19 mouse cellular contexts compared by ENCODE assay signal in the genomic region with DNA sequence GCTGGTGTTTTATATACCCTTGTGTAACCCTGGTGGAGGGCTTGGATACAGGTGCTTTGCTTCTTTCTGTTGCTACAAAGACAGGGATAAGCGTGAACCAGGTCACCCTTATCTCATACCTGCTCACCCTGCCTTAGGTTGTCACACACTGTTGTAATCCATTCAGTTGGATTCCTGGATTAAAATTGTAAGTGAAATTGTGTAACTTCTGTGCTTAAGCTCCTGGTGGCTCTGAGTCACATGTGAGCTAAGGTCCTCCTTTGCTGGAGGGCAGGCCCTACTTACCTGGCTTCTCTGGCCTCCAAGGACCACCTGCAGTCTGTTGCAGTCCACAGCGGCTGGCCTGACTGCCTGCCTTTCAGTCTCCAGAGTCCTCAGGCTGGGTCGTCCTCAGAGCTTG.
DNase-seq lines count a peak whose midpoint lies in the region; ATAC-seq lines count a peak whose summit lies in the region.
"Had no signal": no experiment of that assay in that cellular context is flagged by ENCODE, and none has a peak within 500 bp of the region (broad histone marks: within the 10 kb centered on the region; RNA-seq: fewer than 3 reads in every experiment).

No protein-coding gene starts in this region.

- DNase-seq in forebrain, embryonic 14.5 days (ENCODE audit: low spot score): no peak
- DNase-seq in forebrain, embryonic 10.5 days (ENCODE audit: extremely low spot score, low spot score): no peak
- DNase-seq in liver, embryonic 11.5 days (ENCODE audit: low spot score): no peak
- no peak for DNase-seq in kidney, adult 11 months
- DNase-seq: adrenal gland, postnatal 14 days; cerebellum, adult 9-11 months; gastrocnemius, postnatal 25 days; kidney, adult 2 months; kidney, postnatal 10 days; left cerebral cortex, postnatal 4 days; right cerebral cortex, postnatal 25 days had no signal

- H3K36me3 ChIP-seq in forebrain, embryonic 14.5 days (ENCODE audit: control insufficient read depth, insufficient read depth, low read length): no peaks in the 10 kb centered on the region
- no peaks in the 10 kb centered on the region for H3K36me3 ChIP-seq in forebrain, embryonic 10.5 days (replicated peaks)
- H3K36me3 ChIP-seq in liver, embryonic 15.5 days (replicated peaks): no peaks in the 10 kb centered on the region
- no peaks in the 10 kb centered on the region for H3K36me3 ChIP-seq in liver, embryonic 11.5 days (ENCODE audit: control insufficient read depth, insufficient read depth, low read length)
- no peaks in the 10 kb centered on the region for H3K36me3 ChIP-seq in embryonic facial prominence, embryonic 13.5 days
- H3K36me3 ChIP-seq in stomach, embryonic 14.5 days (ENCODE audit: control insufficient read depth, insufficient read depth, low read length): no peaks in the 10 kb centered on the region
- H3K36me3 ChIP-seq: stomach, embryonic 15.5 days had no signal

- peaks cover 22% of the 10 kb centered on the region for H3K4me1 ChIP-seq in forebrain, embryonic 14.5 days (ENCODE audit: control insufficient read depth, insufficient read depth, low read length)
- peaks cover 69% of the 10 kb centered on the region for H3K4me1 ChIP-seq in forebrain, embryonic 10.5 days
- H3K4me1 ChIP-seq in liver, embryonic 15.5 days (replicated peaks): peaks cover 31% of the 10 kb centered on the region
- peaks cover 27% of the 10 kb centered on the region for H3K4me1 ChIP-seq in liver, embryonic 11.5 days (replicated peaks; ENCODE audit: control insufficient read depth, insufficient read depth, low read length)
- peaks cover 57% of the 10 kb centered on the region for H3K4me1 ChIP-seq in embryonic facial prominence, embryonic 13.5 days
- H3K4me1 ChIP-seq in stomach, embryonic 14.5 days (ENCODE audit: control insufficient read depth, insufficient read depth, low read length): peaks cover 15% of the 10 kb centered on the region; the same call in 1 of the 2 replicates

- no peak overlapping the region for H3K9ac ChIP-seq in forebrain, embryonic 14.5 days (ENCODE audit: low read length)
- no peak overlapping the region for H3K9ac ChIP-seq in liver, embryonic 15.5 days
- no peak overlapping the region for H3K9ac ChIP-seq in liver, embryonic 11.5 days (ENCODE audit: low read depth, low read length)
- H3K9ac ChIP-seq in embryonic facial prominence, embryonic 13.5 days: no peak overlapping the region
- no peak overlapping the region for H3K9ac ChIP-seq in stomach, embryonic 14.5 days (replicated peaks; ENCODE audit: low read depth, low read length)
- H3K9ac ChIP-seq: liver, embryonic 14.5 days; stomach, embryonic 15.5 days had no signal

- H3K27me3 ChIP-seq in forebrain, embryonic 14.5 days (replicated peaks; ENCODE audit: control insufficient read depth, insufficient read depth, low read length): no peaks in the 10 kb centered on the region; the same call in 1 of the 2 replicates
- H3K27me3 ChIP-seq in forebrain, embryonic 10.5 days (ENCODE audit: poor library complexity, severe bottlenecking): peaks cover 32% of the 10 kb centered on the region
- no peaks in the 10 kb centered on the region for H3K27me3 ChIP-seq in liver, embryonic 15.5 days
- H3K27me3 ChIP-seq in liver, embryonic 11.5 days (replicated peaks; ENCODE audit: control insufficient read depth, insufficient read depth, low read length): no peaks in the 10 kb centered on the region
- H3K27me3 ChIP-seq in embryonic facial prominence, embryonic 13.5 days: no peaks in the 10 kb centered on the region
- no peaks in the 10 kb centered on the region for H3K27me3 ChIP-seq in stomach, embryonic 14.5 days (ENCODE audit: control insufficient read depth, insufficient read depth, low read length)
- H3K27me3 ChIP-seq: stomach, embryonic 15.5 days had no signal

- no peak overlapping the region for H3K4me2 ChIP-seq in forebrain, embryonic 14.5 days (ENCODE audit: low read length)
- H3K4me2 ChIP-seq in liver, embryonic 15.5 days: no peak overlapping the region
- H3K4me2 ChIP-seq in liver, embryonic 11.5 days: no peak overlapping the region
- H3K4me2 ChIP-seq in embryonic facial prominence, embryonic 13.5 days: no peak overlapping the region
- H3K4me2 ChIP-seq in stomach, embryonic 14.5 days (replicated peaks; ENCODE audit: low read depth, low read length): no peak overlapping the region
- H3K4me2 ChIP-seq: stomach, embryonic 15.5 days had no signal

- WGBS in forebrain, embryonic 14.5 days: 53% methylated on average over 3 of the region's 3 CpGs
- 41% methylated on average over 3 of the region's 3 CpGs for WGBS in forebrain, embryonic 10.5 days
- WGBS in liver, embryonic 15.5 days (ENCODE audit: insufficient replicate concordance): 58% methylated on average over 3 of the region's 3 CpGs
- 73% methylated on average over 3 of the region's 3 CpGs for WGBS in liver, embryonic 11.5 days
- WGBS in embryonic facial prominence, embryonic 13.5 days: 86% methylated on average over 3 of the region's 3 CpGs
- 84% methylated on average over 3 of the region's 3 CpGs for WGBS in stomach, embryonic 14.5 days

- H3K9me3 ChIP-seq in forebrain, embryonic 14.5 days (replicated peaks; ENCODE audit: control insufficient read depth, low read length): no peaks in the 10 kb centered on the region
- no peaks in the 10 kb centered on the region for H3K9me3 ChIP-seq in forebrain, embryonic 10.5 days
- H3K9me3 ChIP-seq in liver, embryonic 15.5 days (replicated peaks): no peaks in the 10 kb centered on the region
- no peaks in the 10 kb centered on the region for H3K9me3 ChIP-seq in liver, embryonic 11.5 days (ENCODE audit: control insufficient read depth, low read length)
- H3K9me3 ChIP-seq in embryonic facial prominence, embryonic 13.5 days: no peaks in the 10 kb centered on the region
- no peaks in the 10 kb centered on the region for H3K9me3 ChIP-seq in stomach, embryonic 14.5 days (ENCODE audit: control insufficient read depth, low read depth, low read length)
- H3K9me3 ChIP-seq: G1E; stomach, embryonic 15.5 days had no signal

- no peak overlapping the region for H3K27ac ChIP-seq in forebrain, embryonic 14.5 days (ENCODE audit: low read depth, low read length)
- H3K27ac ChIP-seq in forebrain, embryonic 10.5 days: no peak overlapping the region; the same call in 1 of the 2 replicates
- H3K27ac ChIP-seq in liver, embryonic 15.5 days (replicated peaks): peak overlapping the region; percentile 51; the same call in 1 of the 2 replicates
- H3K27ac ChIP-seq in liver, embryonic 11.5 days (ENCODE audit: low read depth, low read length): no peak overlapping the region
- 0 out of 2 replicates have a peak overlapping the region, but pooled peaks have one; percentile 28 for H3K27ac ChIP-seq in embryonic facial prominence, embryonic 13.5 days
- H3K27ac ChIP-seq in stomach, embryonic 14.5 days (ENCODE audit: low read length): peak overlapping the region; percentile 27; the same call in 1 of the 2 replicates
- H3K27ac ChIP-seq: liver, embryonic 14.5 days; stomach, embryonic 15.5 days had no signal

- 0 out of 2 replicates have a peak, but pooled peaks have one; percentile 7 for ATAC-seq in forebrain, embryonic 14.5 days
- ATAC-seq in liver, embryonic 15.5 days (ENCODE audit: insufficient read depth): no peak
- no peak for ATAC-seq in liver, embryonic 11.5 days (replicated peaks; ENCODE audit: low FRiP score)
- ATAC-seq in embryonic facial prominence, embryonic 13.5 days (ENCODE audit: insufficient number of reproducible peaks, insufficient read depth, low FRiP score, low TSS enrichment, low read depth): no peak
- ATAC-seq in stomach, embryonic 14.5 days (ENCODE audit: insufficient number of reproducible peaks, insufficient read depth, low FRiP score, low read depth): no peak
- ATAC-seq: activated CD4-positive, CD25-positive, alpha-beta regulatory T cell, adult 4 months; midbrain, embryonic 16.5 days had no signal

- no peak overlapping the region for H3K4me3 ChIP-seq in forebrain, embryonic 14.5 days (ENCODE audit: low read depth, low read length)
- no peak overlapping the region for H3K4me3 ChIP-seq in forebrain, embryonic 10.5 days
- no peak overlapping the region for H3K4me3 ChIP-seq in liver, embryonic 15.5 days (replicated peaks)
- no peak overlapping the region for H3K4me3 ChIP-seq in liver, embryonic 11.5 days (ENCODE audit: low read depth, low read length)
- H3K4me3 ChIP-seq in embryonic facial prominence, embryonic 13.5 days: no peak overlapping the region
- H3K4me3 ChIP-seq in stomach, embryonic 14.5 days (ENCODE audit: low read depth, low read length): no peak overlapping the region
- H3K4me3 ChIP-seq: stomach, embryonic 15.5 days had no signal

Comparison
In these comparisons a context has a peak if more than half of its experiments do, and no peak if none do; other contexts are left out.
1. H3K27ac ChIP-seq: peak in liver, embryonic 15.5 days (single experiment), embryonic facial prominence, embryonic 13.5 days (single experiment) and stomach, embryonic 14.5 days (single experiment); none in forebrain, embryonic 14.5 days (single experiment), forebrain, embryonic 10.5 days (single experiment) and liver, embryonic 11.5 days (single experiment).